Mouse (Mus musculus): ENCODE data around the gene Klhdc3. TPM values are rescaled to one million over a fixed set of nuclear protein-coding genes. Genes with fewer than 3 reads are reported as not detected.
A peak's percentile ranks its signal among the peaks of the same experiment; 100 is the strongest.

Klhdc3 gene
- polyA plus RNA-seq (2014; fragmentation: Nextera tagmentation; extraction: Ambion mirVana) = 91.0 and 110 TPM in 2 replicates

GRCm38 (mm10) chr17:46680760-46681373 is at the start of gene Klhdc3:
Gene Klhdc3, minus strand, starts transcription at chr17:46680914.
- under 1% methylated on average over 49 of the region's 49 CpGs for WGBS
- peak within 1 kb of the TSS; percentile 92 for H3K27ac ChIP-seq (ENCODE audit: low read depth, low read length)
- H3K9me3 ChIP-seq (ENCODE audit: control insufficient read depth, low read length) = no peaks in the 10 kb centered on the region
- ATAC-seq (ENCODE audit: low FRiP score, low TSS enrichment) = peak; percentile 98
- H3K4me3 ChIP-seq (ENCODE audit: low read length) = peak within 1 kb of the TSS; percentile 59
- peaks cover 59% of the 10 kb centered on the region for H3K36me3 ChIP-seq (ENCODE audit: control insufficient read depth, insufficient read depth, low read length)
- peak within 1 kb of the TSS; percentile 72 for H3K9ac ChIP-seq (ENCODE audit: low read depth, low read length)
- H3K4me2 ChIP-seq (replicated peaks; ENCODE audit: low read depth, low read length) = peak within 1 kb of the TSS; percentile 69
- no peaks in the 10 kb centered on the region for H3K27me3 ChIP-seq (ENCODE audit: control insufficient read depth, insufficient read depth, low read length)
- H3K4me1 ChIP-seq (ENCODE audit: control insufficient read depth, insufficient read depth, low read length) = peaks cover 19% of the 10 kb centered on the region

- peaks cover 13% of the 10 kb centered on the region; the same call in 1 of the 2 replicates for H3K36me3 ChIP-seq (ENCODE audit: control insufficient read depth, insufficient read depth, low read length)
- 12% methylated on average over 24 of the region's 24 CpGs for WGBS
- H3K27me3 ChIP-seq (ENCODE audit: control insufficient read depth, insufficient read depth, low read length) = peaks cover 9% of the 10 kb centered on the region
- no peaks in the 10 kb centered on the region for H3K4me1 ChIP-seq (ENCODE audit: control insufficient read depth, insufficient read depth, low read length)
- ATAC-seq (ENCODE audit: low FRiP score, low TSS enrichment) = peak; percentile 54
- H3K9me3 ChIP-seq (ENCODE audit: control insufficient read depth, low read length) = no peaks in the 10 kb centered on the region
- H3K4me3 ChIP-seq (ENCODE audit: low read length) = peak within 1 kb of the TSS; percentile 10; the same call in 1 of the 2 replicates
- H3K4me2 ChIP-seq (replicated peaks; ENCODE audit: low read depth, low read length) = peak within 1 kb of the TSS; percentile 40
- H3K27ac ChIP-seq (ENCODE audit: low read depth, low read length) = no peak within 1 kb of the TSS
- H3K9ac ChIP-seq (ENCODE audit: low read depth, low read length) = 0 out of 2 replicates have a peak within 1 kb of the TSS, but pooled peaks have one; percentile 37
Observed at GRCm38 (mm10) chr17:46728904-46729318, 48.2 kb upstream of the Klhdc3 start, which contains the start of gene Gnmt. Gene Gnmt, minus strand, starts transcription at chr17:46729168.

GRCm38 (mm10) chr17:46728496-46728895 is 47.8 kb upstream of the Klhdc3 start:
- 0 out of 2 replicates have a peak overlapping the region, but pooled peaks have one; percentile 37 for H3K9ac ChIP-seq (ENCODE audit: low read depth, low read length)
- ATAC-seq (ENCODE audit: low FRiP score, low TSS enrichment) = no peak
- H3K27ac ChIP-seq (ENCODE audit: low read depth, low read length) = no peak overlapping the region
- H3K4me2 ChIP-seq (replicated peaks; ENCODE audit: low read depth, low read length) = peak overlapping the region; percentile 40
- H3K4me3 ChIP-seq (ENCODE audit: low read length) = peak overlapping the region; percentile 10; the same call in 1 of the 2 replicates
- peaks cover 9% of the 10 kb centered on the region for H3K27me3 ChIP-seq (ENCODE audit: control insufficient read depth, insufficient read depth, low read length)
- no peaks in the 10 kb centered on the region for H3K9me3 ChIP-seq (ENCODE audit: control insufficient read depth, low read length)
- H3K36me3 ChIP-seq (ENCODE audit: control insufficient read depth, insufficient read depth, low read length) = peaks cover 17% of the 10 kb centered on the region; the same call in 1 of the 2 replicates
- 43% methylated on average over 11 of the region's 11 CpGs for WGBS
- H3K4me1 ChIP-seq (ENCODE audit: control insufficient read depth, insufficient read depth, low read length) = no peaks in the 10 kb centered on the region

GRCm38 (mm10) chr17:46728021-46728420 is 47.3 kb upstream of the Klhdc3 start:
- peaks cover 22% of the 10 kb centered on the region; the same call in 1 of the 2 replicates for H3K36me3 ChIP-seq (ENCODE audit: control insufficient read depth, insufficient read depth, low read length)
- no peak for ATAC-seq (ENCODE audit: low FRiP score, low TSS enrichment)
- no peak overlapping the region for H3K27ac ChIP-seq (ENCODE audit: low read depth, low read length)
- WGBS = 43% methylated on average over 6 of the region's 6 CpGs
- H3K9me3 ChIP-seq (ENCODE audit: control insufficient read depth, low read length) = no peaks in the 10 kb centered on the region
- peaks cover 9% of the 10 kb centered on the region for H3K27me3 ChIP-seq (ENCODE audit: control insufficient read depth, insufficient read depth, low read length)
- no peak overlapping the region for H3K4me3 ChIP-seq (ENCODE audit: low read length)
- no peak overlapping the region for H3K9ac ChIP-seq (ENCODE audit: low read depth, low read length)
- no peaks in the 10 kb centered on the region for H3K4me1 ChIP-seq (ENCODE audit: control insufficient read depth, insufficient read depth, low read length)
- H3K4me2 ChIP-seq (replicated peaks; ENCODE audit: low read depth, low read length) = no peak overlapping the region

GRCm38 (mm10) chr17:46727271-46727670 is 46.6 kb upstream of the Klhdc3 start:
- H3K9me3 ChIP-seq (ENCODE audit: control insufficient read depth, low read length) = no peaks in the 10 kb centered on the region
- H3K4me3 ChIP-seq (ENCODE audit: low read length) = no peak overlapping the region
- H3K4me1 ChIP-seq (ENCODE audit: control insufficient read depth, insufficient read depth, low read length) = no peaks in the 10 kb centered on the region
- no peak overlapping the region for H3K4me2 ChIP-seq (replicated peaks; ENCODE audit: low read depth, low read length)
- no peak overlapping the region for H3K27ac ChIP-seq (ENCODE audit: low read depth, low read length)
- H3K27me3 ChIP-seq (ENCODE audit: control insufficient read depth, insufficient read depth, low read length) = peaks cover 9% of the 10 kb centered on the region
- H3K36me3 ChIP-seq (ENCODE audit: control insufficient read depth, insufficient read depth, low read length) = peaks cover 24% of the 10 kb centered on the region; the same call in 1 of the 2 replicates
- no peak overlapping the region for H3K9ac ChIP-seq (ENCODE audit: low read depth, low read length)
- WGBS = 88% methylated on average over 11 of the region's 11 CpGs
- ATAC-seq (ENCODE audit: low FRiP score, low TSS enrichment) = no peak

- Histone ChIP-seq H3K9ac (ENCODE audit: low read depth, low read length) (no peak overlapping the region), H3K4me2 (replicated peaks; ENCODE audit: low read depth, low read length) (no peak overlapping the region), H3K27ac (ENCODE audit: low read depth, low read length) (no peak overlapping the region), H3K4me3 (ENCODE audit: low read length) (no peak overlapping the region), H3K36me3 (ENCODE audit: control insufficient read depth, insufficient read depth, low read length) (peaks cover 34% of the 10 kb centered on the region; the same call in 1 of the 2 replicates), H3K4me1 (ENCODE audit: control insufficient read depth, insufficient read depth, low read length) (no peaks in the 10 kb centered on the region), H3K27me3 (ENCODE audit: control insufficient read depth, insufficient read depth, low read length) (peaks cover 9% of the 10 kb centered on the region), H3K9me3 (ENCODE audit: control insufficient read depth, low read length) (no peaks in the 10 kb centered on the region)
- WGBS = 93% methylated on average over 26 of the region's 26 CpGs
- ATAC-seq (ENCODE audit: low FRiP score, low TSS enrichment) = no peak
Observed at GRCm38 (mm10) chr17:46725731-46726645, 45.3 kb upstream of the Klhdc3 start.

GRCm38 (mm10) chr17:46725273-46725672 is 44.6 kb upstream of the Klhdc3 start:
- Histone ChIP-seq H3K27ac (ENCODE audit: low read depth, low read length) (no peak overlapping the region), H3K9ac (ENCODE audit: low read depth, low read length) (no peak overlapping the region), H3K4me1 (ENCODE audit: control insufficient read depth, insufficient read depth, low read length) (no peaks in the 10 kb centered on the region), H3K9me3 (ENCODE audit: control insufficient read depth, low read length) (no peaks in the 10 kb centered on the region), H3K36me3 (ENCODE audit: control insufficient read depth, insufficient read depth, low read length) (peaks cover 34% of the 10 kb centered on the region; the same call in 1 of the 2 replicates), H3K27me3 (ENCODE audit: control insufficient read depth, insufficient read depth, low read length) (peaks cover 9% of the 10 kb centered on the region), H3K4me2 (replicated peaks; ENCODE audit: low read depth, low read length) (no peak overlapping the region), H3K4me3 (ENCODE audit: low read length) (no peak overlapping the region)
- ATAC-seq (ENCODE audit: low FRiP score, low TSS enrichment) = no peak
- WGBS = 33% methylated on average over 9 of the region's 9 CpGs

DNA sequence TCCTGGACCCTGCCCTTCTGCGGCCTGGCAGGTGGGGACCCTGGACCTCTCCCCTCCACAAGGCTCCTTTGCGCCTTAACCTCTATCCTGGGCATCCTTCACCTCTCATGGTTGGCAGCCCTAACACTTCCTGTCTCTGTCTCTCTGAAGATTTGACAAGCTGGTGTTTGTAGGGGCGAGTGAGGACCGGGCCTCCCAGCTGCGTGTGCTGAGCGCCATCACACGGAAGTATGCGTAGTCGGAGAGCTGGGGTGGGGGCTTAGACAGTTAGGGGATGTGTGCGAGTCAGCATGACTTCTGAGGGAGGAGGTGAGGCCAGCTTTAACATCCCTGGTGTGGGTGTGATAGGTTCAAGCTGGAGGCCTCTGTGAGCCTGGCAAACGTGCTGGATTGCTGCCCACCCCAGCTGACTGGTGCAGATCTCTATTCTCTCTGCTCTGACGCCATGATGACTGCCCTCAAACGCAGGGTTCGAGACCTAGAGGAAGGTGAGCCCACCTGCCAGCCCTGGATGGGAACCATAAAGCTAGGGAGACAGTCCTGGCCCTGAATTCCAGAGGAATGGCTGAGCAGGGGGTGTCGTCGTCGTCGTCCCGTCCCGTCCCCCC is 43.9 kb upstream of the Klhdc3 start:
- no peak for ATAC-seq (ENCODE audit: low FRiP score, low TSS enrichment)
- Histone ChIP-seq H3K9ac (ENCODE audit: low read depth, low read length) (no peak overlapping the region), H3K4me3 (ENCODE audit: low read length) (no peak overlapping the region), H3K4me2 (replicated peaks; ENCODE audit: low read depth, low read length) (no peak overlapping the region), H3K27me3 (ENCODE audit: control insufficient read depth, insufficient read depth, low read length) (peaks cover 9% of the 10 kb centered on the region), H3K27ac (ENCODE audit: low read depth, low read length) (no peak overlapping the region), H3K4me1 (ENCODE audit: control insufficient read depth, insufficient read depth, low read length) (no peaks in the 10 kb centered on the region), H3K9me3 (ENCODE audit: control insufficient read depth, low read length) (no peaks in the 10 kb centered on the region), H3K36me3 (ENCODE audit: control insufficient read depth, insufficient read depth, low read length) (peaks cover 34% of the 10 kb centered on the region; the same call in 1 of the 2 replicates)
- WGBS = 81% methylated on average over 14 of the region's 20 CpGs

Measured in kidney, embryonic 14.5 days (tissue).